In genomic region chr10:3920368-3921152, GRCm38 (mm10) we compare ENCODE assay signal across 15 mouse cellular contexts. TPM values are rescaled to one million over a fixed set of nuclear protein-coding genes. Genes with fewer than 3 reads are reported as not detected.
A peak's percentile ranks its signal among the peaks of the same experiment; 100 is the strongest.
DNase-seq lines count a peak whose midpoint lies in the region; ATAC-seq lines count a peak whose summit lies in the region.
"Had no signal": no experiment of that assay in that cellular context is flagged by ENCODE, and none has a peak within 500 bp of the region (broad histone marks: within the 10 kb centered on the region; RNA-seq: fewer than 3 reads in every experiment).

No protein-coding gene starts in this region.

- ATAC-seq in hindbrain, embryonic 13.5 days (ENCODE audit: low FRiP score), result peak; percentile 77; the same call in 1 of the 2 replicates
- ATAC-seq in hindbrain, embryonic 12.5 days (ENCODE audit: low FRiP score), result no peak
- no peak for ATAC-seq in cerebellum, adult (ENCODE audit: insufficient number of reproducible peaks, low FRiP score, low TSS enrichment)
- ATAC-seq: Patski had no signal

- WGBS in hindbrain, embryonic 13.5 days, result 80% methylated on average over 20 of the region's 20 CpGs
- 82% methylated on average over 20 of the region's 20 CpGs for WGBS in hindbrain, embryonic 12.5 days

- H3K4me1 ChIP-seq in hindbrain, embryonic 13.5 days (replicated peaks), result peaks cover 10% of the 10 kb centered on the region
- no peaks in the 10 kb centered on the region for H3K4me1 ChIP-seq in hindbrain, embryonic 12.5 days
- H3K4me1 ChIP-seq: megakaryocyte, embryonic 14.5 days had no signal

- peak overlapping the region; percentile 40; the same call in 1 of the 2 replicates for H3K27ac ChIP-seq in hindbrain, embryonic 13.5 days
- H3K27ac ChIP-seq in hindbrain, embryonic 12.5 days, result no peak overlapping the region
- H3K27ac ChIP-seq: liver, embryonic 13.5 days had no signal

- no peak overlapping the region for H3K4me2 ChIP-seq in hindbrain, embryonic 13.5 days
- no peak overlapping the region for H3K4me2 ChIP-seq in hindbrain, embryonic 12.5 days (replicated peaks)
- H3K4me2 ChIP-seq: liver, embryonic 13.5 days had no signal

- DNase-seq in right cerebral cortex, postnatal 10 days (ENCODE audit: low spot score in 2 of 2), result peak; percentile 42 to 69
- no peak for DNase-seq in right cerebral cortex, postnatal 36 days (ENCODE audit: low spot score in 2 of 2)
- peak; percentile 39 to 56 for DNase-seq in layer of hippocampus, adult 8-10 months (ENCODE audit: low spot score in 2 of 2)
- no peak for DNase-seq in lung, postnatal 36 days
- no peak for DNase-seq in heart, postnatal 4 days
- DNase-seq: adrenal gland, postnatal 14 days; cerebellum, postnatal 25 days; gastrocnemius, postnatal 25 days; liver, embryonic 13.5 days; thymus, postnatal 36 days had no signal

- H3K9me3 ChIP-seq in hindbrain, embryonic 13.5 days, result no peaks in the 10 kb centered on the region
- H3K9me3 ChIP-seq in hindbrain, embryonic 12.5 days (replicated peaks), result no peaks in the 10 kb centered on the region
- H3K9me3 ChIP-seq: liver, embryonic 13.5 days had no signal

- H3K9ac ChIP-seq in hindbrain, embryonic 13.5 days, result no peak overlapping the region
- H3K9ac ChIP-seq in hindbrain, embryonic 12.5 days, result no peak overlapping the region
- H3K9ac ChIP-seq: liver, embryonic 13.5 days had no signal

- H3K27me3 ChIP-seq in hindbrain, embryonic 13.5 days, result no peaks in the 10 kb centered on the region
- H3K27me3 ChIP-seq in hindbrain, embryonic 12.5 days, result no peaks in the 10 kb centered on the region
- H3K27me3 ChIP-seq: liver, embryonic 13.5 days; megakaryocyte, embryonic 14.5 days; Patski had no signal

- H3K36me3 ChIP-seq in hindbrain, embryonic 13.5 days, result no peaks in the 10 kb centered on the region
- no peaks in the 10 kb centered on the region for H3K36me3 ChIP-seq in hindbrain, embryonic 12.5 days
- H3K36me3 ChIP-seq: liver, embryonic 13.5 days had no signal

- H3K4me3 ChIP-seq in hindbrain, embryonic 13.5 days, result no peak overlapping the region
- no peak overlapping the region for H3K4me3 ChIP-seq in hindbrain, embryonic 12.5 days
- H3K4me3 ChIP-seq: liver, embryonic 13.5 days; megakaryocyte, embryonic 14.5 days had no signal

RNA-seq across cellular contexts. Expression of gene Mthfd1l, which starts 52.4 kb away (rescaled TPM):
- 5.3 and 6.0 TPM in 2 replicates for polyA plus RNA-seq in hindbrain, embryonic 13.5 days (2015; fragmentation: Nextera tagmentation; extraction: Ambion mirVana)
- 8.3 and 9.1 TPM in 2 replicates for polyA plus RNA-seq in hindbrain, embryonic 12.5 days (2016; fragmentation: Nextera tagmentation; extraction: Ambion mirVana)
- total RNA-seq in layer of hippocampus, adult 8-10 months (2022), result 10 to 100 TPM in 3 of 4 experiments, 1 to 10 TPM in 1; 9.2 to 13.8 (median 11.7) TPM
- total RNA-seq in heart, postnatal 4 days (2021), result 1 to 10 TPM; 6.6 to 8.0 TPM

Comparison
In these comparisons a context has a peak if more than half of its experiments do, and no peak if none do; other contexts are left out.
1. DNase-seq: peak in right cerebral cortex, postnatal 10 days (2 of 2) and layer of hippocampus, adult 8-10 months (2 of 2); none in right cerebral cortex, postnatal 36 days (0 of 2), lung, postnatal 36 days (single experiment) and heart, postnatal 4 days (single experiment).